Mouse (Mus musculus) intestine, embryonic 16.5 days (tissue): ENCODE results near the gene Jade2. TPM values are rescaled to one million over a fixed set of nuclear protein-coding genes. Genes with fewer than 3 reads are reported as not detected.

Experiments
- ATAC-seq: fragments of 200-750 bp; cut with Nextera tagmentation; 2 replicates; pipeline ENCODE4 v1.8.0; 2017; ENCODE audit warnings: moderate TSS enrichment, moderate library complexity
- H3K27ac ChIP-seq: fragments of 300-500 bp; sonication (generic); 2 replicates; pipeline ENCODE4 v1.5.1; 2014; ENCODE audit warnings: mild to moderate bottlenecking, low read length
- H3K27me3 ChIP-seq: fragments of 300-500 bp; sonication (generic); replicated peaks from 2 replicates; pipeline ENCODE4 v1.6.1; 2014; ENCODE audit warnings: low read length, control low read depth, mixed read lengths; ENCODE audit not compliant: control insufficient read depth, insufficient read depth
- H3K36me3 ChIP-seq: fragments of 300-500 bp; sonication (generic); 2 replicates; pipeline ENCODE4 v1.6.1; 2014; ENCODE audit warnings: low read length, control low read depth; ENCODE audit not compliant: control insufficient read depth, insufficient read depth
- H3K4me1 ChIP-seq: fragments of 300-500 bp; sonication (generic); 2 replicates; pipeline ENCODE4 v1.6.1; 2014; ENCODE audit warnings: low read length, control low read depth, mixed read lengths; ENCODE audit not compliant: control insufficient read depth, insufficient read depth
- H3K4me2 ChIP-seq: fragments of 300-500 bp; sonication (generic); 2 replicates; pipeline ENCODE4 v1.6.1; 2014; ENCODE audit warnings: low read depth, low read length, control low read depth
- H3K4me3 ChIP-seq: fragments of 300-500 bp; sonication (generic); 2 replicates; pipeline ENCODE4 v1.5.1; 2014; ENCODE audit warnings: mild to moderate bottlenecking, low read length
- H3K9ac ChIP-seq: fragments of 300-500 bp; sonication (generic); 2 replicates; pipeline ENCODE4 v1.6.1; 2014; ENCODE audit warnings: low read depth, low read length
- H3K9me3 ChIP-seq: fragments of 300-500 bp; sonication (generic); 2 replicates; pipeline ENCODE4 v1.6.1; 2016; ENCODE audit warnings: low read length, control low read depth; ENCODE audit not compliant: control insufficient read depth
- WGBS: fragments of 180-500 bp; shearing (Covaris S2); extraction: QIAGEN DNeasy Blood & Tissue Kit; methylation state at CpG from one replicate; pipeline ENCODE4 v1.1.7; 2014; 5-methylcytosine and 5-hydroxymethylcytosine counted together
- polyA plus RNA-seq: library from polyadenylated mRNA; unstranded; fragments of >200 nt; fragmentation: Nextera tagmentation; extraction: Ambion mirVana; gene quantifications from 2 replicates; pipeline ENCODE4 v1.2.1, GENCODE M21; 2015

Jade2 gene
- polyA plus RNA-seq, 1 experiment from 2014 or later = 1.3 TPM

DNA sequence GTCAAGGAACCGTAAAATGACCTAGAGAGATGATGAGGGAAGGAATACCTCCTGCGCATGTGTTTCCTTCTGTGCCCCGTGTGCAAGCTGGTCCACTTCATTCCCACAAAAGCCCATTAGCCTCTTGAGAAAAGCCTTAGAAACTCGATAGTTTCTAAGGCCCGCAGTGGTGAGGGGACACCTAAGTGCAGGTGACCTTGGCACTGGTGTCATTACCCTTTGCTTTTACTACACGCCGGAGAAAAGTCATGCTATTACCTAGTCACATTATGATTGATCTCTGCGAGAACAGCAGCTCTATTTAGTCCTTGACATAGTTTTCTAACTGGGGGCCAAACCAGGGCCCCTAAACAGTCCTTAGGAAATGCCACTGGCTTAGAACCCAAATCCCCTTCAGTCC, 3.2 kb upstream of the Jade2 start:
- Histone ChIP-seq H3K9ac (no peak overlapping the region), H3K4me1 (peaks cover 5% of the 10 kb centered on the region; the same call in 1 of the 2 replicates), H3K27ac (no peak overlapping the region), H3K4me2 (no peak overlapping the region), H3K27me3 (no peaks in the 10 kb centered on the region), H3K36me3 (no peaks in the 10 kb centered on the region), H3K9me3 (no peaks in the 10 kb centered on the region), H3K4me3 (no peak overlapping the region)
- 82% methylated on average over 8 of the region's 8 CpGs for WGBS
- ATAC-seq = no peak

- no peak overlapping the region for H3K9ac ChIP-seq
- no peak overlapping the region for H3K4me3 ChIP-seq
- no peak overlapping the region for H3K27ac ChIP-seq
- H3K9me3 ChIP-seq = no peaks in the 10 kb centered on the region
- WGBS = 38% methylated on average over 2 of the region's 2 CpGs
- ATAC-seq = no peak
- H3K4me1 ChIP-seq = peaks cover 11% of the 10 kb centered on the region
- H3K36me3 ChIP-seq = no peaks in the 10 kb centered on the region
- no peak overlapping the region for H3K4me2 ChIP-seq
- no peaks in the 10 kb centered on the region for H3K27me3 ChIP-seq
These were observed 2.1 kb upstream of the Jade2 start for GRCm38 (mm10) chr11:51859561-51859960.

DNA sequence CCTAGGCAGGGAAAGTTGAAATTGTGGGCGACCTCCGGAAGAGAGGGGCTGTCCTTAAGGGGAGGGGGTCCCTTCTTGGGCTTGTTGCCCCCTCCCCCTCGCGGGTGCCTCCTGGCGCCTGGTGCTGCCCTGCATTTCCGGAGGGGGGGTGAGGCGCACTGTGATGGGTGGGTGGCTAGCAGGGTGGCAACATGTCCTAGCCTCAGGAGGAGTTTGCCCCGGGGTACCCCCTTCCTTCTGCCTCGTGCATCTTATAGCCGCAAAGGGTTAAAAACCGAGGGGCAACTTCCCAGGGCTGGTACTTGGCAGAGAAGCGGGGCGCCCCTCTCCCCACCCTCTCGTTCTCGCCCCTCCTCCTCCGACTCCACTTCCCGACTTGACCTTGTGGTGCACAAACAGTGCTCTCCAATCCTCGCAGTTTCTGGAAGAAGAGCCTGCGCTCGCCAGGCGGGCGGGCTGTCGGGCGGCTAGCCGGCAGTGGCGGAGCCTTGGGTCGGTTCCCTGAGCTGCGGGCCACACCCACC, 1.1 kb upstream of the Jade2 start:
- peak overlapping the region; percentile 86 for H3K9ac ChIP-seq
- peak overlapping the region; percentile 78 for H3K4me3 ChIP-seq
- no peaks in the 10 kb centered on the region for H3K27me3 ChIP-seq
- H3K4me2 ChIP-seq = peak overlapping the region; percentile 96
- H3K9me3 ChIP-seq = no peaks in the 10 kb centered on the region
- peak; percentile 52 for ATAC-seq
- H3K27ac ChIP-seq = peak overlapping the region; percentile 88
- H3K4me1 ChIP-seq = peaks cover 11% of the 10 kb centered on the region
- no peaks in the 10 kb centered on the region for H3K36me3 ChIP-seq
- under 1% methylated on average over 27 of the region's 28 CpGs for WGBS

DNA sequence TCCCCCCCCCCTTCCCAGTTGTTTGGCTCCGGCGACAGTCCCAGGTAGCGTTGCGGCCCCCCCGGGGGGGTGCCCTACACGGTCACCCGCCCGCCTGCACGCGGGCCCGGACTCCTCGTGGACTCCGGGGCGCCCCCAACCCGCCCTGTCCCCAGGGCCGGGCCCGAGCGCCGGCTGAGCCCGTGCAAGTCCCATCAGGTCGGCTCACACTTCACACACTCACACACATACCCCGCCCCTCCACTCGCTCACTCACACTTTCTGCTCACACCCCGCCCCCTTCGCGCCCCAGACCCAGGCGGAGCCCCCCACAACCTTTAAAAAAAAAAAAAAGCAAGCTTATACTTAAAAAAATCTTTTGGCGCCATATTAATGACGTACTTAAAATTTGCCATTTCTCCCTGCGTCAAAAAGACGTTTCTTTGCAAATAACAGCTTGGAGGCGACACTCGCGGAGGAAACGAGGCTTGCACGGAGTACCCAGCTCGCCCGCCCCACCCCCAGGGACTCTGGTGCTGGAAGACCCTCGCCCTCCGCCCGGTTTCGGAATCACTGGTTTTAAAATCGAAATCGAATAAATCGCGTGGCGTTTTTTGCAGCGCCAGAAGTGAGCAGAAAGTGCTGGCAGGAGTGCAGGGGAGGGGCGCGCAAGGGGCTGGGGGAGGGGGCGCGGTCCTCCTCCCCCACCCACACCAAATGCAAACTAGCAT, 520 bp upstream of the Jade2 start:
- peak overlapping the region; percentile 88 for H3K27ac ChIP-seq
- peak overlapping the region; percentile 78 for H3K4me3 ChIP-seq
- no peaks in the 10 kb centered on the region for H3K27me3 ChIP-seq
- no peaks in the 10 kb centered on the region for H3K9me3 ChIP-seq
- H3K9ac ChIP-seq = peak overlapping the region; percentile 86
- ATAC-seq = peak; percentile 64
- H3K4me1 ChIP-seq = peaks cover 11% of the 10 kb centered on the region
- H3K4me2 ChIP-seq = peak overlapping the region; percentile 96
- WGBS = under 1% methylated on average over 43 of the region's 52 CpGs
- no peaks in the 10 kb centered on the region for H3K36me3 ChIP-seq

GRCm38 (mm10) chr11:51856616-51857080, 805 bp downstream of the Jade2 start:
- H3K9me3 ChIP-seq = no peaks in the 10 kb centered on the region
- H3K4me2 ChIP-seq = peak overlapping the region; percentile 96
- ATAC-seq = peak; percentile 14
- peak overlapping the region; percentile 78 for H3K4me3 ChIP-seq
- peaks cover 11% of the 10 kb centered on the region for H3K4me1 ChIP-seq
- peak overlapping the region; percentile 86 for H3K9ac ChIP-seq
- WGBS = 0% methylated on average over 41 of the region's 41 CpGs
- H3K27me3 ChIP-seq = no peaks in the 10 kb centered on the region
- H3K27ac ChIP-seq = peak overlapping the region; percentile 88
- no peaks in the 10 kb centered on the region for H3K36me3 ChIP-seq

DNA sequence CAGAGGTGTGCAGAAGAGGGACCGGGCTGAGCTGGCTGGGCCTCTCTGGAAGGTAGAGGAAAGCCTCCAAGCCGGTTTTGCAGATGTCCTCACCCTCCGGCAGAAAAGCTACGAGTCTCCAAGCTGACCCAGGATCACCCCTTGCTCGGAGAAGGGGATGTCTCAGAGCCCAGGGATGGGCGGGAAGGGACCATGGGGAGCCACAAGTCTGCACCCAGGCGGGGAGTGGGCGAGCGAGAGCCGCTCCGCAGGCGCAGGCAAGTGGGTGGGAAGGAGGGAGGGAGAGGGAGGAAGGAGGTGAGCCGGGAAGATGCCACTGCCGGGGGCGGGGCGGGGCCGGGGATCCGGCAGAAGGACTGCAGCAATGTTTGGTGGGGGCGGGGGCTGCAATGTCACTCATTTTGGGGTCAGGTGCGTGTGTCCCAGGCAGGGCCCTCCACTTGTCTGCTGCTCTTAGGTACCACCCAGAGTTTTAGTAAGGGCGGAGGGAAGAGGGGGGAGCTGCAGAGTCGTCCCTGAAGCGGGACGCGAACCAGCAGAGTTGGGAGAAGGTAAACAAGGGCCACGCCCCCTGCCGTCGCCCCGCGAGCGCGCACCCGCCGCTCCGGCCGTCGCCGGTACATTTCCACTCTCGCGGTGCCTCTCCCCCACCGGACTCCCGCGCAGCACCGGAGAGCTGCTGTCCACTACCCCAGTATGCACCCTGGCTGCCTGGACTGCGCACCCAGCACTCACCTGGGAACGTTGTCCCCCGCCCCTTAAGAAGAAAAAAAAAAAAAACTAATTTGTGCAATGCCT, 1.4 kb downstream of the Jade2 start:
- WGBS = under 1% methylated on average over 47 of the region's 47 CpGs
- H3K4me1 ChIP-seq = peaks cover 11% of the 10 kb centered on the region
- ATAC-seq = peak; percentile 56

GRCm38 (mm10) chr11:51854981-51855817, 2.3 kb downstream of the Jade2 start:
- peak; percentile 63 for ATAC-seq
- H3K4me2 ChIP-seq = peak overlapping the region; percentile 96
- peak overlapping the region; percentile 86 for H3K9ac ChIP-seq
- H3K4me3 ChIP-seq = peak overlapping the region; percentile 78
- H3K36me3 ChIP-seq = no peaks in the 10 kb centered on the region
- no peaks in the 10 kb centered on the region for H3K27me3 ChIP-seq
- H3K27ac ChIP-seq = peak overlapping the region; percentile 76
- WGBS = 3% methylated on average over 39 of the region's 42 CpGs
- H3K4me1 ChIP-seq = peaks cover 11% of the 10 kb centered on the region
- H3K9me3 ChIP-seq = no peaks in the 10 kb centered on the region

More for the DNA sequence above, 1.4 kb downstream of the Jade2 start:
- Histone ChIP-seq H3K9me3 (no peaks in the 10 kb centered on the region), H3K36me3 (no peaks in the 10 kb centered on the region), H3K9ac (peak overlapping the region; percentile 86), H3K4me2 (peak overlapping the region; percentile 96), H3K27ac (peak overlapping the region; percentile 88), H3K27me3 (no peaks in the 10 kb centered on the region), H3K4me3 (peak overlapping the region; percentile 78)

- ATAC-seq = no peak
- no peaks in the 10 kb centered on the region for H3K27me3 ChIP-seq
- H3K27ac ChIP-seq = no peak overlapping the region
- H3K36me3 ChIP-seq = no peaks in the 10 kb centered on the region
- no peaks in the 10 kb centered on the region for H3K9me3 ChIP-seq
- WGBS = 70% methylated on average over 5 of the region's 5 CpGs
- H3K4me2 ChIP-seq = no peak overlapping the region
- no peak overlapping the region for H3K9ac ChIP-seq
- H3K4me3 ChIP-seq = no peak overlapping the region
- H3K4me1 ChIP-seq = peaks cover 6% of the 10 kb centered on the region
These were observed 4.9 kb downstream of the Jade2 start for GRCm38 (mm10) chr11:51852595-51852994.
